Mouse (Mus musculus) adrenal gland, adult 18-20 months (tissue): Measurements from ENCODE around the gene Prkaa1. TPM values are rescaled to one million over a fixed set of nuclear protein-coding genes. Genes with fewer than 3 reads are reported as not detected.
"Not testable (repeated sequence)": the region's sequence is repeated elsewhere in the genome, so short reads cannot be mapped to it uniquely, and the experiment has no call there.

Source experiments
- DNase-seq, 2 experiments: peaks; one replicate each; pipeline ENCODE4 v3.0.0; 2021 to 2022; ENCODE audit warnings: low spot score in 2 of 2
- total RNA-seq, 2 experiments: library from RNA; stranded (reverse); gene quantifications; 1 replicate in 1 of 2; 2 replicates in 1 of 2; pipeline ENCODE4 v1.2.3; 2021

Gene Prkaa1
- total RNA-seq, 2 experiments from 2014 or later = 31.8 to 36.3 TPM

DNA sequence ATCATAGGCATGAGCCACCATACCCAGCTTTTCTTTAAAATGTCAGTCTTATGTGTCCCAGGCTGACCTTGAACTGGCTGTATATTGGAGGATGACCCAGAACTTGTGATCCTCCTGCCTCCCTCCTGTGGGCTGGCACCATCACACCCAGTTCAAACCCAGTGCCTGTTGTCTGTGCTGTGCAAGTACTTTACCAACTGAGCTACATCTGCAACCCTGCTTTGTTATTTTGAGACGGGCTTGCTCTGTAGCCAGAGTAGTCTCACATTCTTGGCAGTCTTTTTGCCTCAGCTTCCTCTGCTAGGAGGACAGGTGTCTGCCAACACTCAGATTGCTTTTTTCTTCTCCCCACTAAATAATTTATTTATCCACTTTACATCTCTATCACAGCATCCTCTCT is 13.7 kb downstream of the Prkaa1 start:
- DNase-seq = no peak

DNA sequence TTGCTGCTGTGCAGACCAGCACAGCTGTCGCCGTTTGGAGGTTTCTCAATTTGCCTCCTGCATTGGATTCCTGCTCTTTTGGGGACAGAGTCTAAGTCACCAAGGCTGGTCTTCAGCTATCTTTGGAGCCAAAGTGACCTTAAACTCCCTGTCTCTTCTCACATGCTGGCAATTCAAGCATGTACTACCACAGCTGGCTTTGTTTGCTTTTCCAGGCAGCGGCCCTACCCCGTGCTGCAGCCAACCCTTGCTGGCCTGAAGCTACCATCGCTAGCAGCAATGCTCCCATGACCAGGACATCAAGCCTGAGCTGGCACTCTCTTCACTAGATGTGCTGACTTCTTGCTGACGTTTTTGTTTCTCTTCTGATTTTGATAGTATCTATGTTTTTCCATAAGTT is 15.2 kb downstream of the Prkaa1 start:
- DNase-seq = no peak

DNA sequence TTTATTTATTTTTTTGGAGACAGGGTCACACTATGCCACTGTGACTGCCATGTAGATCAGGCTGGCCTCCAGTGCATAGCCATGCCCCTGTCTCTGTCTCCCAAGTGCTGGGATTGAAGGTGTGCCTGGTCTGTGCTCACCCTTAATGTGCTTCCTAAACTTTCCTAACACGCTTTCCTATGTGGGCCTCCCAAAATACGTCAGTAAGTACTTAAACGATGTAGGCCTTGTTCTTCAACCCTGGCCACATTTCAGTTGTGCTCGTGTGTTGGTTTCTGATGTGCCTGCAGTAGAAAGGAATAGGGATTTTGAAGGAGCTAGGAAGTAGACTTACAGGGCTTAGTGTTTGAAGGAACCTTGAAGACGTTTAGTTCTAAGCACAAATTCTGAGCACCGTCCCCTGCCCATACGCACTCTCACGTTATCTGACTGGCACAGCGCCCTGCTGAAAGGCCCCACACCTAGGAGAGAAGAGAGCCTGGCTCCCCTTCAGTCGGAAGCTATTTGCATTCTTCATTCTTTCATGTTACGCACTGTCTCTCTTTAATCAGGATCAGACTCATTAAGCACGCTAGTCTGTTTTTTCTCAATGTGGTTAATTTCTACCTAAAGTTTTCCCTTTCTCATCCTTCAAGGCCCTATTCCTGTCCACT is 21.6 kb downstream of the Prkaa1 start:
- DNase-seq = no peak

DNA sequence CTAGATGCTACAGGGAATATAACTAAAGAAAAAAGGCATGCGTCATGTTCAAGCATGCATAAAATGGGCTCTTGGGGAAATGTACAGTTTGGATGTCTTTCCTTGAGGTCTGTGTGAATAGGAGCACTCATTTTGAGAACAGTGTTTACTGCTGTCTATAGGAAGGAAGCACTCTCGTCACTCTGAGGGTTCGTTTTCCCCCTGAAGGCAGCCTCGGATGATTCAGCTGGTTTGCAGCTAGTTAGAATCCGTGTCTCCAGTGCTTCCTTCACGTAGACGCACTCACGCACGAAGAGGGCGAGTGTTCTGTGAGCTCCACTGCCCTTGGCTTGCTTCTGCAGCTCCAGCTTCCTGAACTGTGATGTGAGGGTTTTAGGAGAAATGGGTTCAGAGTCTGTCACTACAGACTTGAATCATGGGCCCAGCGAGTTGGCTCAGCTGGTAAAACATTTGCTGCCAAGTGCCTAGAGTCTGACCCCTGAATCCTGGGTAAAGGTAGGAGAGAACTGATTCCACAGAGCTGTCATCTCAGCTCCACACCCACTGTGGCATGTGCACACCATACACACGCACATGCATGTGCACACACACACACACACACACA is 29.7 kb downstream of the Prkaa1 start:
- DNase-seq = no peak

DNA sequence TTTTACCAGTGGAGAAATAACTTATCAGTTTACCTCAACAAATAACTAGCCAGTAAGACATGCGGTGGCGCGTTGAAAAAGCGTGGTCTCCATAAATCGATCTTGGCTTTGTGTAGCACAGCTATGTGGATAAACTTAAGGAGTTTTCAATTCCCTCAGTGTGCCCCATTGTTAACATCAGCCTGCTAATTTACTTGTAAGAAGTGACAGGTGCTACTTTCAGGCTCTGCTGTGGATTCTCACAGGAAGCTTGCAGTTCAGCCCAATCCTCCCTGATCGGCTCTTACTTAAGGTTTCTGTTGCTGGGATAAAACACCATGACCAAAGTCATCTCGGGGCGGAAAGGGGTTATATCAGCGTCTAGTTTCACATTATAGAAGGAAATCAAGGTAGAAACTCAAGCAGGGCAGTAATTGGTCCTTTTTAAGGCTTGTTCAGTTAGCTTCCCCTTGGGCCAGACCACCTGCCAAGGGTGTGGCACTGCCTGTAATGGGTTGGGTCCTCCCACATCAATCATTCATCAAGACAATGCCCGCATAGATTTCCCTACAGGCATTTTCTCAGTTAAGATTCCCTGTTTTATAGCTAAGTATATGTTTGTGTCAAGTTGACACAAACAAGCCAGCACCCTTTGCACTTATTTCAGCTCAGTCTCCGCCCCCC is 41.1 kb downstream of the Prkaa1 start:
- no peak for DNase-seq

DNA sequence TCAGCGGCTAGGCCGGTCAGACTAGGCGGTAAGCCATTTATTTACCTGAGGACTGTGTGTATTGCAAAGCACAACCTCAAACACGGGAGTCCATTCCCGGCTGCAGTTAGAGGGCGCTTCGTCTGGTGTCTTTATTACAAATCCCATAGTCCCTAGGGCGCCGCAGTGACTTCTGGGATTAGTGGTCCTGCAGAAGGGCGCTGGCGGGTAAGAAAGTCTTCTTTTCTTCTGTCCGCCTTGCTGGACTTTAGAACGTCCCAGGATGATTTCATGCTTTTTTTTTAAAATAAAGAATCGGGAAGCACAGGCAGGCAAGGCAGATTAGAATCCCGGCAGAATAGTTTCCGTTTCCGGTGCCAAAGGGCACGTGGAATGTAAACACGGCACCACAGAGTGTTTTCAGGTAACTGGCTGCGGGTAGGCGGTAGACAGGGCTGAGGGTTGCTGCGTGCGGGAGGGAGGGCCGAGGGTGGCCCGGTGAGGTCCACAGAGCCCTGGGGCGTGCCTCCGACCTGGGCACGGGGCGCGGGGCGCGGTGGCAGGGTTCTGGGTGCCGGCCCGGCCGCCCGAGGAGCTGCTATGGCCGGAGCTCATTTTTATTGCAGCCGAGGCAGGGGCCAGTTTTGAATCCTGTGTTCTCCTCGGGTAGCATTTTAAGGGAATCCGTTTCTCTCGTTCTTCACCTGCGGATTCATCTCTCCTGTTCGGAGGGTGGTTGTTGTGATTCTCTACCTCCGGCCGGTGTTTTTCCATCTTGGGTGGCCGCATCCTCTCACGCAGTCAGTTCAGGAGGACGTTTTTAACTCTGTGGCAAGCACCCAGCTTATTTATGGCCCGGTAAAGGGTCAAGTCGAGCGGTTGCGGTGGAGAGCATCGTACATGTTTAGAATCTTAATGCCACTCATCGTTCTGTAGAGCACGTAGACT is 42.0 kb downstream of the Prkaa1 start, which contains the start of gene Ttc33:
TSS of gene Ttc33 (plus strand) at position 160 of the 927 bp plus-strand sequence.
- DNase-seq = peak; percentile 70 to 71

DNA sequence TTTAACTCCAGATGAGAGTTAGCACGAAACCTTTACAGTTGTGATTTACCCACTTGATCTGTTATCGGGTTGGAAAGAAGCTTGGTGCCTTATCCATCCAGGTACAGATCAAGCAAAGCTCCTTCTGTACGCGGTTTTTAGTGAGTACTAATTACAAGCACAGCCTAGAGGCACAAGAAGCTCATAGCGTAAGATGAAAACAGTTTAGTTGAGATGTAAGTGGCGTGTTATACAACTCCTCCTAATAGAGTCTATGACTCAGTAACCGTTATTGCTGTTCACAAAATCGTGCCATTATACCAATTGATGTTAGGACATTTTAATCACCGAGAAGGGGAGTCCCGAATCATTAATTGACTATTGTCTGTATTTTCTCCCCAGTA is 42.6 kb downstream of the Prkaa1 start:
- DNase-seq = no peak

DNA sequence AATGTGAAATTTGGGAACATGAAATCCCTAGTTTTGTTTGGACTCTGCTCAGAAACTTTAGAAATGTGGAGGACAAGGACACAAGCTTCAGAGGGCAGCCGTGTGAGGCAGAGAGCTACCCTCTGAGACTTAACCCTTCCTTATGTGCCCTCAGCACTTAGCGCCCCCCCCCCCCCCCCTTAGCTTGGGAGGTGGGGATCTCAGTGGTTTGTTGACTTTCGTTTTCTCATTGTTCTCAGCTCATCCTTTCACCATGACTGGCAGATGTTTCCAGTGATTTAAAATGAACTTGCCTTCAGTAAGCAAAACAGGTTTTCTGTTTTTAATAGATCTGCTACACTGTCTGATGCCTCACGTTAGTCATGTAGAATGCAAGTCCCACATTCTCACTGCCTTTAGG is 43.5 kb downstream of the Prkaa1 start:
- DNase-seq = no peak

DNA sequence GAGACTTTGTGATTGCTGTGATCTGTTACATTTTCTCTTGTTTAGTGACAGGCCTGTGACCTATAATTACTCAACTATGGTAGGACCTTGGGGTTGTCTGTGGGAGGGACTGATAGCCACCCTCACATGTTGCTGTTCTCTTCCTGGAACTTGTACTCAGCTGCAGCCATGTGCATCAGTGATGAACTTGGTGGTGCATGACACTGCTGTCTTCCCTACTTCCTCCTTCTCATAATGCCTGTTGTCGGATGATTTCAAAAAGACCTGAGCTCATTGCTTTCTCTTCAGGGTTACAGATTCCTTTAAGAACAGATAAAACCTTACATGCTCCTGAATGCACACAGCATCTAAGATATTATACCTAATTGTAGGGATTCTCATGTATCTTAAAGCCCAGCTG is 44.4 kb downstream of the Prkaa1 start:
- DNase-seq = no peak

DNA sequence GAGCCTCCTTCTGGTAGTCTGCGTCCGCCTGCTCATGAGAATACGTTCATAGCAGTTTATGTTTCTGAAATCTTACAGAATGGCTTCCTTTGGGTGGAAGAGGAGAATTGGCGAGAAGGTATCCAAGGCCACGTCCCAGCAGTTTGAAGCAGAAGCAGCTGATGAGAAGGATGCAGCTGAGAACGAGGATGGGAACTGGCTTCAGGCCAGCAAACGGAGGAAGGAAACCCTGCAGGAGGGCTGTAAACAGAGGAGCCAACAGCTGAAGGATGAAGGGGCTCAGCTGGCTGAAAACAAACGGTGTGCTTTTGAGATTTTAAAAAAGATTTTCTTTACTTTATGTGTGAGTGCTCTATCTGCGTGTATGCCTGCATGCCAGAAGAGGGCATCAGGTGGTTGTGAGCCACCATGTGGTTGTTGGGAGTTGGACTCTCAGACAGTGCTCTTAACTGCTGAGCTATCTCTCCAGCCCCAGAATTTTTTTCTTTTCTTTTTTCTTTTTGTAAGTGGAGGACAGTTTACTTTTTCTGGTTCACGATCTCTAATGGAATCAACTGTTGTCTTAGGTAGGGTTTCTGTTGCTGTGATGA is 45.9 kb downstream of the Prkaa1 start:
- DNase-seq = no peak

DNA sequence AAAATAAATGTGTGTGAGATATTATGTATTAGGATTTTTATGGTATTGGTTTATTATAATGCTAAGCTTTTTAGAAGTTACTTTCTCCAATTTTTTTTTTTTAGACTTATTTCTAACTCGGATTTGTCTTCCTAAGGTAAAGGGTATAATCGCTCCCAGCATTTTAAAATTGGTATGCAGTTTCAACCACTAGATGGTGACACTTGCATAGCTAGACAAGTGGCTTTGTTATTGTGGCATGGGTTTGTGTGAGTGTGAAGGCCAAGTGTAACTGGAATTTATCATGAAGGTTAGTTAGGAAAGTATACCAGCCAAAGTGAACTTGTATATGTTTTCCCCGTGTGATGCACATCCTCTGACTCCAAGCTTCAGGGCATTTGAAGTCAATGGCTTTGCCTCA is 50.2 kb downstream of the Prkaa1 start:
- DNase-seq = no peak

DNA sequence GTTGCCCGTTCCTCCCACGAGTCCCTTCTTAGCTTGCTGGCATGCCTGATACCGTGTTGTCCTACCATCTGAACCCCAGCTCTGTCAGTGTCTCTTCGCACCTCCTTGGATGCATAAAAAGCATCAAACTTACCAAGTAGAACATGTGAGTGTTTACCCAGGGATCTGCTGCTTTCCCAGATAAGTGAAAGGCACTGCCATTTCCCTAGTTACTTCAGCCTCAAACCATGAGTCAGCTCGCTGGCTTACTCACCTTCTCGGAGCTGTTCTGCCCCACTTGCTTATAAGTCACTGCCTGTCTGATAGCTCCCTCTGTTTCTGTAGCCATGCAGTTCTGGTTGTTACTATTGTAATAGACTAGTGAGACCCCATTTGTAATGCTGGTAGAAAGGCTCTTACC is 50.8 kb downstream of the Prkaa1 start:
- DNase-seq = no peak

DNA sequence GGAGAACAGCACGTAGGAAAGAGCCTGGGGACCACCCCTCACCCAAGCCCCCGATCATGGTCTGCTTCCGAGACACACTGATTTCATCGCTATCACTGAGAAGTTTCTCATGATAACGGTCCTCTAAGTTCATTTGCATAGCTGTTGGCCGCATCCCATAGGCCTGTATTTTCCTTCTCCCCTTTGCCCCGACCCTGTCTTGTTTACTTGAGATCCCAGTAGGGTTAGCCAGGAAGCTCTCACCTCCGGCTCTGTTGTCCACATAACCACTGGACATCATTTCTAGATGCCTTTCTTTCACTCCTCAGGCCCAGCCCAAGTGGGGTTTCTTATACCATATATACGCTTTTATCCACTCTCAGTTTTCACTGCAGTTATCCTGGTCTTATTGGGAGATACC is 51.3 kb downstream of the Prkaa1 start:
- DNase-seq = no peak

DNA sequence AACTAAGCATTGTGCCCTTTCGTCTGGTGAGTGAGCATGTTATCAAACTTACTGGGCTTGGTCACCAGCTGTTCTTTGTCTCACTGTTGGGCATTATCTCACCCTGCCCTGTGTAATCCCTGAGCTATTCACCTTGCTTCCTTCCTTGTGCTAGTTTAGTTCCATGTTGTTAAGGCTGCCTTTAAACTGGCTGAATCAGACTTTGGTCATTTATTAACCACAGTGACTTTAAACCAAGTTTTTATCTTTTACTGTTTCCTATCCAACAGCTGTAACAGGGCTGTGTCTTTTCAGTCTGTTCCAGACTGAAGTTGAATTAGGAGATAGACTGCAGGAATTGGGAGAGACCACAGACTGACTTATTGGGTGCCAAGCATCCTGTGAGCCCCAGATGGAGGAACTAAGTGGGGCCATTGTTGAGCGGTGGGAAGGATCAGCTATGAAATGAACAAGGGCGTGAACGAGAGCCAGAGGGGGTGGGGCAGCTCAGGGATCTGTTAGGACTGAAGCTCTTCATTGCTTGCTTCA is 52.4 kb downstream of the Prkaa1 start:
- no peak for DNase-seq

DNA sequence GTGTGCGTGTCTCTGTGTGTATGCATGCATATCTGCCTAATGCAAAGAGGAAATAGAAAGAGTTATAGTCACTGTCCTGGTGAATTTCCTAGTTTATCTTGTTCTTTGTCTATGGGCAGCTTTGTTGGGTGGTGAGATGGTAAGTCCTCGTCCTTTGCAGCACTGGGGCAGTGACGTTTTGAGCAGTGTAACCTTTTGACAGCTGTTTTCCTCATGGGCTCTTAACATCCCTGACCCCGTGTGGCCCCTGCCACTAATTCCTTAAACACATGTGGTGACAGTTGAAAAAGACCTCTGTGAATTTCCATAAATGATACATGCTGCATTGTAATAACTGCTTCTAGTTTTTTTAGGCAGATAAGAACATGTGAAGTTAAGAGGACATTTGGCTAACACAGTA is 53.0 kb downstream of the Prkaa1 start:
- no peak for DNase-seq

DNA sequence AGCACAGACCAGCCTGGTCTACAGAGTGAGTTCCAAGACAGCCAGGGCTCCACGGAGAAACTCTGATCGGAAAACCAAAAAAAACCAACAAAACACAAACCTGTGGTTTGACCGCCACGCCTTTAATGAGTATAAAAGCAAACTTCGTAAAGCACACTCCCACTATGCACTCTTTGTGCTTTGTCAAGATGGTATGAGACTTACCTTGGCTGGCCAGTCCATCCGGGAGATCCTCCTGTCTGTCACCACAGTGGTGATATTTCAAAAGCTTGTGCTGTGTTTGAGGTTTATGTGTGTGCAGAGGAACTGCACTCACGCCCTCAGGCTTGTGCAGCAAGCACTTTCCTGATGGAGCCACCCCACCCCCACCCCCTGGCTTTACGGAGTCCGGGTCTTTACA is 61.6 kb downstream of the Prkaa1 start:
- no peak for DNase-seq

DNA sequence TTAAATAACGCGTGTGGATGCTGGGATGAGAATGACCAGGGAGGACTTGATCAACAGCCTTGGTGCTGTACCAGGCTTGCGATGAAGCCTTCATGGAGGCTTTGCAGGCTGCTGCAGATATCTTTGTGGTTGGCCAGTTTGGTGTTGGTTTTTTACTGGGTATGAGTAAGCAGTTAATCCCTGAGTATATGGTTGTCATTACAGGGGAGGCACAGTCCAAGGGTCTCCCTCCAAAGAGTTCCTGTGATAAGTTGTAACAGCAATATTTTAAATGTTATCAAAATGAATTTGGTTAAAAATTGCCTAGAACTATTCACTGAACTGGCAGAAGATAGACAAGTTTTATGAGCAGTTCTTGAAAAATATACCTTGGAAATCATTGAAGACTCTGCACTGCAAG is 65.5 kb downstream of the Prkaa1 start:
- DNase-seq = no peak

DNA sequence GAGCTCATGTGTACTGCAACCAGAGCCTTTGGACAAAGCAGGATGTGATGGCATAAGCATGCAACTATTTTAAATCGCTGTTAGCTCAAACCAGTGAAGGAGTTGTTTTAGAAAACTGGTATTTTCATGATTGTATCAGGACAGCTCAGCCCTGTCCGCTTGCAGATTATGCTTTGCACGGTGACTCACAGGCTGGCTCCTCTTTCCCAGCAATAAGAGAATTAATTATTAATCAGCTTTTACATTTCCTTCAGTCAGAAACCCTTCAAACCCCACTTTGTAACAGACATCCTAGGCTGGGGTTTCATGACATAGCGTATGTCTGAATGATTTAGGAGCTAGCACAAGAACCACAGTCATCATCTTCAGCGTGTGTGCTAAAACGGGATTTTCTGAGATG is 76.8 kb downstream of the Prkaa1 start:
- DNase-seq = no peak

DNA sequence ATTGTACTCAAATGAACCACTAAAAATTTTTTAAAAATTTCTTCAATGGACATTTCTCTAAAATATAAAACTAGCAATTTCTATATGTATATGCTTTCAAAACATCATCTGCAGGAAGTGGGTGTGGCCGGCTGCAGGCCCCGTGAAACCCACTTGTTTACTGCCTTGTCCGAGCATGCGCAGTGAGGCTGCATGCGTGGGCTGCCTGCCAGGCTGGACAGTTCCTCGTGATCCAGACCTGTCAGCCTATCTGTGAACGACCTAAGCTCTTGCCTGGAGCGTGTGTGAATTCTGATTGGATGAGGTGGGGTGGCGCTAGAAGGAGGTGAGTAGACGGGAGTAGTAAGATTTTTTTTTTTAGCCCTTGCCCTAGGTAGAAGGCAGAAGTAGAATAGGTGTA is 87.1 kb downstream of the Prkaa1 start:
- not testable (repeated sequence) for DNase-seq
